Comparison of ENCODE assay signal across 20 mouse cellular contexts in the genomic region with DNA sequence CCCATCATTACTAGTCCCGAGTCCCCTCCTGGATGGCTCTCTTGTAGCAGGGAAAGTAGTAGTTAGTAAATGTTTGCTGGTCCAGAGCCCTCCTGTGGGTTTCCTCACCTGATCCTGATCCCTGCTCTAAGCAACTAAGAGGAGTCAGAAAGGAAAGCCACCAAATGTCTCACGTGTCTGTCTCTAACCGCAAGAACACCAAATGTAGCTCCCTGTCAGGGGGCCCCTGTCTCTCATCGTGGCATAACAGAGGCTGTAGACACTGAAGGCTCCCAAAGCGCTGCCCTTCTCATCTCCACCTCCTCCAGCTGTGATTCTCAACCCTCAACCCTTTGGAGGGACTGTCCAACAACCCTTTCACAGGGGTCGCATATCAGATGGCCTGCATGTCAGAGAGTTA. TPM values are rescaled to one million over a fixed set of nuclear protein-coding genes. Genes with fewer than 3 reads are reported as not detected.
DNase-seq lines count a peak whose midpoint lies in the region; ATAC-seq and TF ChIP-seq lines count a peak whose summit lies in the region.
"Had no signal": no experiment of that assay in that cellular context is flagged by ENCODE, and none has a peak within 500 bp of the region (broad histone marks: within the 10 kb centered on the region; RNA-seq: fewer than 3 reads in every experiment).

No protein-coding gene starts in this region.

- H3K4me1 ChIP-seq in heart, embryonic 10.5 days, result peaks cover 52% of the 10 kb centered on the region
- peaks cover 47% of the 10 kb centered on the region for H3K4me1 ChIP-seq in kidney, embryonic 15.5 days
- peaks cover 37% of the 10 kb centered on the region for H3K4me1 ChIP-seq in limb, embryonic 10.5 days

- 32% methylated on average over 6 of the region's 6 CpGs for WGBS in heart, embryonic 10.5 days
- 40% methylated on average over 6 of the region's 6 CpGs for WGBS in kidney, embryonic 15.5 days
- 47% methylated on average over 6 of the region's 6 CpGs for WGBS in limb, embryonic 10.5 days

- no peaks in the 10 kb centered on the region for H3K9me3 ChIP-seq in heart, embryonic 10.5 days
- no peaks in the 10 kb centered on the region for H3K9me3 ChIP-seq in kidney, embryonic 15.5 days (replicated peaks)
- H3K9me3 ChIP-seq in limb, embryonic 10.5 days (replicated peaks), result no peaks in the 10 kb centered on the region
- H3K9me3 ChIP-seq: embryonic facial prominence, embryonic 12.5 days; hindbrain, embryonic 12.5 days; neural tube, embryonic 12.5 days had no signal

- ATAC-seq in kidney, embryonic 15.5 days (replicated peaks; ENCODE audit: low FRiP score), result no peak
- ATAC-seq: liver, postnatal 0 days; midbrain, embryonic 16.5 days had no signal

- H3K4me3 ChIP-seq in heart, embryonic 10.5 days, result 0 out of 2 replicates have a peak overlapping the region, but pooled peaks have one; percentile 10
- H3K4me3 ChIP-seq in kidney, embryonic 15.5 days (replicated peaks), result no peak overlapping the region
- no peak overlapping the region for H3K4me3 ChIP-seq in limb, embryonic 10.5 days
- no peak overlapping the region for H3K4me3 ChIP-seq in layer of hippocampus, adult 2 months
- H3K4me3 ChIP-seq: embryonic facial prominence, embryonic 12.5 days; hindbrain, embryonic 12.5 days; neural tube, embryonic 12.5 days had no signal

- peak overlapping the region; percentile 99 for H3K27ac ChIP-seq in heart, embryonic 10.5 days
- H3K27ac ChIP-seq in kidney, embryonic 15.5 days, result no peak overlapping the region
- 0 out of 2 replicates have a peak overlapping the region, but pooled peaks have one; percentile 98 for H3K27ac ChIP-seq in limb, embryonic 10.5 days
- H3K27ac ChIP-seq in layer of hippocampus, adult 2 months, result no peak overlapping the region
- H3K27ac ChIP-seq: embryonic facial prominence, embryonic 12.5 days; neural tube, embryonic 12.5 days had no signal

- H3K9ac ChIP-seq in kidney, embryonic 15.5 days, result 0 out of 2 replicates have a peak overlapping the region, but pooled peaks have one; percentile 15
- H3K9ac ChIP-seq: embryonic facial prominence, embryonic 12.5 days; liver, postnatal 0 days had no signal

- DNase-seq in heart, embryonic 10.5 days (ENCODE audit: low spot score), result no peak
- no peak for DNase-seq in heart, adult 8-10 months (ENCODE audit: low spot score)
- no peak for DNase-seq in kidney, adult 11 months
- DNase-seq in limb, embryonic 10.5 days (ENCODE audit: low spot score), result no peak
- DNase-seq in thymus, postnatal 14 days, result peak; percentile 66
- no peak for DNase-seq in cerebellum, postnatal 4 days (ENCODE audit: low spot score in 2 of 2)
- no peak for DNase-seq in layer of hippocampus, adult 2 months (ENCODE audit: low spot score in 2 of 2)
- DNase-seq: cerebellum, adult 11 months; cerebellum, postnatal 25 days; kidney, adult 2 months; kidney, postnatal 36 days; layer of hippocampus, postnatal 36 days; left cerebral cortex, postnatal 4 days; liver, postnatal 0 days; lung, postnatal 4 days had no signal

- peaks cover 16% of the 10 kb centered on the region; the same call in 1 of the 2 replicates for H3K27me3 ChIP-seq in heart, embryonic 10.5 days (ENCODE audit: insufficient read depth, poor library complexity, severe bottlenecking)
- H3K27me3 ChIP-seq in kidney, embryonic 15.5 days, result no peaks in the 10 kb centered on the region
- H3K27me3 ChIP-seq in limb, embryonic 10.5 days (ENCODE audit: low read depth, poor library complexity, severe bottlenecking), result peaks cover 14% of the 10 kb centered on the region
- H3K27me3 ChIP-seq: embryonic facial prominence, embryonic 12.5 days; neural tube, embryonic 12.5 days had no signal

- H3K36me3 ChIP-seq in heart, embryonic 10.5 days, result no peaks in the 10 kb centered on the region
- H3K36me3 ChIP-seq in kidney, embryonic 15.5 days, result no peaks in the 10 kb centered on the region
- H3K36me3 ChIP-seq in limb, embryonic 10.5 days, result 0 out of 2 replicates have a peak, but pooled peaks cover 3% of the 10 kb centered on the region
- H3K36me3 ChIP-seq: embryonic facial prominence, embryonic 12.5 days; hindbrain, embryonic 12.5 days; neural tube, embryonic 12.5 days had no signal

- H3K4me2 ChIP-seq in kidney, embryonic 15.5 days, result no peak overlapping the region
- H3K4me2 ChIP-seq: hindbrain, embryonic 12.5 days had no signal

- no peak for TF ChIP-seq CTCF in layer of hippocampus, adult 2 months (conservative IDR thresholded peaks at IDR 0.05)

RNA-seq across cellular contexts. Expression of a gene that starts 1.9 kb away (rescaled TPM):
- polyA plus RNA-seq in heart, embryonic 10.5 days (2016; fragmentation: Nextera tagmentation; extraction: Ambion mirVana), result 4.5 and 6.0 TPM in 2 replicates
- total RNA-seq in heart, adult 8-10 months (2022), result 100 to 1,000 TPM; 195 to 267 (median 235) TPM
- polyA plus RNA-seq in kidney, embryonic 15.5 days (2015; fragmentation: Nextera tagmentation; extraction: Ambion mirVana), result 5.9 and 6.6 TPM in 2 replicates
- 2.0 and 3.1 TPM in 2 replicates for polyA plus RNA-seq in limb, embryonic 10.5 days (2016; fragmentation: Nextera tagmentation; extraction: Ambion mirVana)
- 10 to 100 TPM; 76.3 to 77.9 TPM for total RNA-seq in layer of hippocampus, adult 2 months (2021)

Comparison
In these comparisons a context has a peak if more than half of its experiments do, and no peak if none do; other contexts are left out.
1. H3K27ac ChIP-seq: peak in heart, embryonic 10.5 days (single experiment) and limb, embryonic 10.5 days (single experiment); none in kidney, embryonic 15.5 days (single experiment) and layer of hippocampus, adult 2 months (single experiment).